Mouse (Mus musculus) R1 (cell line): ENCODE results near the gene Col6a3.

Source experiments
- DNase-seq: peaks from one replicate; pipeline ENCODE4 v3.0.0-alpha.2; 2018; ENCODE audit warnings: low read depth, low spot score

The Col6a3 gene

DNA sequence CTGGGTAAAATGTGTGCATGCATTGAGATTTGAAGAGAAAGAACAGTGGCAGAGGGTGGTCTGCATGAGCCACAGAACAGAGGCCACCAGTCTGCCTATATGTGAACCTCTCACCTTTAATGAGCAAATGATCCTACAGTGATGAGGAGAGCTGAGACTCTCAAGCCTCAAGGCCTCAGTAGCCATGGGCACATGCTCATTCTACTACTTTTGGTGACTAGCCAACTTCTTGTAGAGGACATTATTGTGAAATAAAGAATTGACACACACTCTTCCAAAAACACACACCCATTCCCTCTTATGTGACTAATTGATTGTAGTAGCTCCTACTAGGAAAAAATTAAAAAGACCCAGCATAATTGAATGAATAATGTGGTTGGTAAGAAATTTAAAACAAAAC, 120.0 kb downstream of the Col6a3 start:
- no peak for DNase-seq

DNA sequence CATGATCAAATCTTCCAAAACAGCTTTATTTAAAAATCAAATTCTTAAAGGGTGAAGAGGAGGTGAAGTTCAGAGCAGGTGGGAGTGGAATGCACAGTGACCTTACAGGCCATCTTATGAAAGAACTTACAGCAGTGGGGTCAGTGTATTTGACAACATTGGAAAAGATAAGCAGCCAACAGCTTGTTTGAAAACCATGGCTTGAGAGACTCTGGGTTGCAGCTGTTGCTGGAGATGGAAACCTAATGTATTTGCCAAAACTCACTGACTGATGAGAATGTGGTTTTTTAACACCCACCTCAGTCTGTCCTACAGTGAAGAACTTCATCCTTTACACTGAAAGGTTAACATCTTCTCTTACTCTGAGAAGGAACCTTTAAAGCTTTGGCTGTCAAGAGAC, 120.4 kb downstream of the Col6a3 start:
- DNase-seq: no peak

DNA sequence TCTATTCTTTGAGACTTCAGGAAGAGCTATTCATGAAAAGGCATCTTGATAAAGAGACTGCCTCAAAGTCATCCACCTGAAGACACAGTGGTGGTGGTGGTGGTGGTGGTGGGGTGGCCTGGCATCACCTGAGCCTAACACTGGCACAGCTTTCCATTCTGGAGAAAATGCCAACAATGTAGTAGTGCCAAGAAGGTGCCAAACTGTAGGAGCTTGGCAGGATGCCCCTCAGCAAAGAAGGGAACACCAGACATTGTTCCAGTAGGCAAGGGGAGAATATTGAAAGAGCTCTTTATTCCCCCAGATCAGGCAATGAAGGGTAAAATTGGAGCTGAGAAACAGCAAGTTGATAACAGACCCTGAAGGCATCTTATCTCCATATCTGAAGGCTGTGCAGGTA, 121.8 kb downstream of the Col6a3 start:
- DNase-seq: no peak

- no peak for DNase-seq
Observed at GRCm38 (mm10) chr1:90720610-90721241, 123.0 kb downstream of the Col6a3 start.

GRCm38 (mm10) chr1:90718826-90719550, 124.8 kb downstream of the Col6a3 start:
- DNase-seq: no peak

GRCm38 (mm10) chr1:90716258-90716657, 127.5 kb downstream of the Col6a3 start:
- DNase-seq: no peak
